Mouse (Mus musculus) lung, adult 2 months (tissue): ENCODE results near the gene Gm49318.

Experiments
- CTCF ChIP-seq: fragments of 200-500 bp; IDR thresholded peaks from 2 replicates; pipeline ENCODE4 v1.5.1; 2011; ENCODE audit warnings: mild to moderate bottlenecking, low read length, control low read depth; ENCODE audit not compliant: insufficient read depth
- POLR2A ChIP-seq: fragments of 200-500 bp; IDR thresholded peaks from 2 replicates; pipeline ENCODE4 v1.6.1; 2011; ENCODE audit warnings: low read depth, mild to moderate bottlenecking, control low read depth, low read length, borderline replicate concordance; ENCODE audit errors: extremely low read depth

GRCm38 (mm10) chr9:21992227-21992626 is 78.8 kb downstream of the Gm49318 start:
- TF ChIP-seq POLR2A = no peak
- no peak for TF ChIP-seq CTCF
